Mouse (Mus musculus) midbrain, postnatal 0 days (tissue): ENCODE results near the gene Hemk1. TPM values are rescaled to one million over a fixed set of nuclear protein-coding genes. Genes with fewer than 3 reads are reported as not detected.

Experiments used
- ATAC-seq: fragments of 200-750 bp; cut with Nextera tagmentation; 2 replicates; pipeline ENCODE4 v1.8.0; 2017; ENCODE audit warnings: moderate number of reproducible peaks, mild to moderate bottlenecking, moderate TSS enrichment, moderate library complexity; ENCODE audit not compliant: low FRiP score
- DNase-seq: peaks from one replicate; pipeline ENCODE4 v3.0.0-alpha.2; 2015; ENCODE audit warnings: low spot score
- H3K27ac ChIP-seq: fragments of 300-500 bp; sonication (generic); 2 replicates; pipeline ENCODE4 v1.5.1; 2014; ENCODE audit warnings: low read depth, mild to moderate bottlenecking, low read length, mixed read lengths
- H3K27me3 ChIP-seq: fragments of 300-500 bp; sonication (generic); 2 replicates; pipeline ENCODE4 v1.6.1; 2014; ENCODE audit warnings: low read length, control low read depth, mixed read lengths; ENCODE audit not compliant: insufficient read depth
- H3K36me3 ChIP-seq: fragments of 300-500 bp; sonication (generic); 2 replicates; pipeline ENCODE4 v1.6.1; 2014; ENCODE audit warnings: low read length, control low read depth, mixed read lengths; ENCODE audit not compliant: insufficient read depth
- H3K4me1 ChIP-seq: fragments of 300-500 bp; sonication (generic); 2 replicates; pipeline ENCODE4 v1.6.1; 2014; ENCODE audit warnings: mild to moderate bottlenecking, control low read depth, antibody characterized with exemption, low read length, mixed read lengths; ENCODE audit not compliant: insufficient read depth
- H3K4me2 ChIP-seq: fragments of 300-500 bp; sonication (generic); 2 replicates; pipeline ENCODE4 v1.6.1; 2014; ENCODE audit warnings: low read depth, mild to moderate bottlenecking, low read length, mixed read lengths; ENCODE audit not compliant: poor library complexity, severe bottlenecking
- H3K4me3 ChIP-seq: fragments of 300-500 bp; sonication (generic); 2 replicates; pipeline ENCODE4 v1.5.1; 2014; ENCODE audit warnings: low read depth, mild to moderate bottlenecking, low read length, moderate library complexity
- H3K9ac ChIP-seq: fragments of 300-500 bp; sonication (generic); replicated peaks from 2 replicates; pipeline ENCODE4 v1.6.1; 2014; ENCODE audit warnings: mild to moderate bottlenecking, low read length, moderate library complexity, mixed read lengths; ENCODE audit not compliant: poor library complexity, severe bottlenecking
- H3K9me3 ChIP-seq: fragments of 300-500 bp; sonication (generic); 2 replicates; pipeline ENCODE4 v1.6.1; 2016; ENCODE audit warnings: low read length, control low read depth
- CTCF ChIP-seq: IDR thresholded peaks from 2 replicates; pipeline ENCODE4 v1.5.1; 2016; ENCODE audit warnings: antibody characterized with exemption, mild to moderate bottlenecking
- WGBS: fragments of 180-500 bp; shearing (Covaris S2); extraction: QIAGEN DNeasy Blood & Tissue Kit; methylation state at CpG from one replicate; pipeline ENCODE4 v1.1.7; 2014; 5-methylcytosine and 5-hydroxymethylcytosine counted together
- polyA plus RNA-seq: library from polyadenylated mRNA; unstranded; fragments of >200 nt; fragmentation: Nextera tagmentation; extraction: Ambion mirVana; gene quantifications from 2 replicates; pipeline ENCODE4 v1.2.1, GENCODE M21; 2015
- total RNA-seq: library from RNA; depleted of rRNA; stranded (reverse); fragments of >200 nt; gene quantifications from 2 replicates; pipeline ENCODE4 v1.2.3, GENCODE M21; 2014

Hemk1 gene
- total and polyA plus RNA-seq, 2 experiments from 2014 or later: 15.8 to 15.9 TPM

DNA sequence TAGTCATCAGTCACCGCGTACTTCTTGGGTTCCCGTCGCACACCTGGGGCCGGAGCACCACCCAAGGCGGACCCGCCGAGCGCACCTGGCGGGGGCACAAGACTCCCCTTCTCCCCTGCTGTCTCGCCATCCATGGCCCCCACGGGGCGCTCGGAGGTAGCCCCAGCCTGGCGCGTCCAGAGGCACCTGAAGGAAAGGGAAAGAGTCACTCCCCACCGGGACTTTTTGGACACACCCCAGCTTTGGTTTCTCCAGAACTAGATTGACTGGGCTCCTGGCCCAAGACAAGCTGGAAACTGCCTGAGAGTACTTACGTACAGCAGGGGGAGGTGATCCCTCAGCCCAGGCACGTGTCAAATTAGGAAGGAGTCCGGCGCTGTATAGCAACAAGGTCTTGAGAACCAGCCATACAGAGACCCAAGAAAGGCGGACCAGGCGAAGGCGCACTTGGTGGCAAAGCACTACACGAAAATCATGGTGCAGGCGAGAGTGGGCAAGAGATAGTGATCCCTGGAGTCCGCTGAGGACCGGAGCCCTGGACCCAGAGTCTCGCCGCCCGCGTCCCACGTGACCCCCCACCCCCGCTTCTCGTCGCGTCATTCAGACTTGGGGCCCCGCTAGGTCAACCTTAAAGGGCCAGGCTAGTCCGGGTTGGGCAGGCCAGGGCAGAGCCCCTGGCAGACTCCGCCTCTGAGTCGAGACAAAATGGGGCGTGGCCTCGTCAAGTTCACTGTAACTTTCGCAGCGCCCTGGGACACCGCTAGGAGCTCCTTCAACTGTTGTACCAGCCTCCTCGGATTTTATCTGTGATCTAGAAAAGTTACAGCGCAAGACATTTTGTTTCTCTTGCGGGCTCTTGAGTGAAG, 48.7 kb downstream of the Hemk1 start, which contains the start of gene Mapkapk3:
TSS of gene Mapkapk3 (minus strand) at position 667 of the 866 bp plus-strand sequence.
- 3% methylated on average over 47 of the region's 49 CpGs for WGBS
- ATAC-seq (peak; percentile 62), DNase-seq (peak; percentile 70)
- H3K4me3 ChIP-seq: peak within 1 kb of the TSS; percentile 36
- H3K36me3 ChIP-seq: no peaks in the 10 kb centered on the region
- 0 out of 2 replicates have a peak within 1 kb of the TSS, but pooled peaks have one; percentile 2 for H3K9ac ChIP-seq
- peak within 1 kb of the TSS; percentile 90 for H3K4me2 ChIP-seq
- H3K4me1 ChIP-seq: peaks cover 9% of the 10 kb centered on the region; the same call in 1 of the 2 replicates
- H3K27ac ChIP-seq: no peak within 1 kb of the TSS
- TF ChIP-seq CTCF: peak; percentile 10; the same call in 1 of the 2 replicates
- H3K27me3 ChIP-seq: peaks cover 20% of the 10 kb centered on the region; the same call in 1 of the 2 replicates
- H3K9me3 ChIP-seq: no peaks in the 10 kb centered on the region

DNA sequence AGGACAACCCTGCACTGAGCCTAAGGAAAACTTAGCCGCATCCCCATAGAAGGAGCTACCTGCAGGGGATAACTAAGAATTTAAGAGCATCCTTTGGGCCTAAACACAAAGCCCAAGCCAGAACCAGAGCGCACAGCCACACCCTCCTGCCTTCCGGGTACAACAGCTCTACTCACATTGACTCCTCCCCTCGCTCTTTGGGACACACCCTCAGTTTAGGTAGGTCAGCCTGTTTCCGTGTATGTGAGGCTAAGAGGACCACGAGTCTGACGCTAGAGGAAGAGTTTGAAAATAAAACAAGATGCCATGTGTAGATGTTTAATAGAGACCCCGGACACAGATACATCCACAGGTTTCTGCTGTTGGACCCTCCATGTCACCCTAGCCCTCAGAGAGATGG, 49.4 kb downstream of the Hemk1 start:
- no peaks in the 10 kb centered on the region for H3K9me3 ChIP-seq
- H3K27ac ChIP-seq: no peak overlapping the region
- DNase-seq (no peak), ATAC-seq (no peak)
- H3K9ac ChIP-seq: no peak overlapping the region
- TF ChIP-seq CTCF: no peak
- WGBS: 32% methylated on average over 8 of the region's 8 CpGs
- H3K27me3 ChIP-seq: peaks cover 20% of the 10 kb centered on the region; the same call in 1 of the 2 replicates
- H3K36me3 ChIP-seq: no peaks in the 10 kb centered on the region
- no peak overlapping the region for H3K4me3 ChIP-seq
- peak overlapping the region; percentile 90; the same call in 1 of the 2 replicates for H3K4me2 ChIP-seq
- peaks cover 9% of the 10 kb centered on the region; the same call in 1 of the 2 replicates for H3K4me1 ChIP-seq

DNA sequence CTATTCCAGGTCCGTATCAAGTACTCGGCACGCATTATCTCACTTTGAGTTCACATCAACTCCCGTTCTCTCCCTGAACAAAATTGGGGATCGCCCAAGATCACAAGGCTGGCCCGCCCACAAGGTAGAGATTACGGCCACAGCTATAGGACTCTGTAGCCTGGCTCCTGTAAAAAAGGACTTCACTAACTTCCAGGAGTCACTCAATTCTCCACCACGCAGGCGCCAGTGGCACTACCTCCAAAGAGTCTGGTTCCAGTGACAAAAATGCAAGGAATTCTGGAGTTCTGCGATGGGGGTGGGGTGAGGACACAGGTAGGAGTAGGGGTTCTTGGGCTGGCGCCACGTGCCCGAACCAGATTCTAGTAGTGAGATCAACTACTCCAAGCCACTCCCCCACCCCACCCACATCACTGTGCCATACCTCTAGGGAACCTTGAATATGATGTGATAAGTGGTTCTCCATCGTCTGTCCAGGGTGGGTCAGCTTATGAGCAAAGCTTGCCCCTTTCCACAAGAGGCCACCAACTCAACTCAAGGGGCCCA, 50.0 kb downstream of the Hemk1 start:
- H3K4me3 ChIP-seq: no peak overlapping the region
- peaks cover 9% of the 10 kb centered on the region; the same call in 1 of the 2 replicates for H3K4me1 ChIP-seq
- ATAC-seq: no peak
- H3K27ac ChIP-seq: no peak overlapping the region
- 92% methylated on average over 14 of the region's 14 CpGs for WGBS
- peaks cover 18% of the 10 kb centered on the region; the same call in 1 of the 2 replicates for H3K27me3 ChIP-seq
- H3K36me3 ChIP-seq: no peaks in the 10 kb centered on the region
- DNase-seq: no peak
- H3K9ac ChIP-seq: no peak overlapping the region
- no peak overlapping the region for H3K4me2 ChIP-seq
- no peak for TF ChIP-seq CTCF
- no peaks in the 10 kb centered on the region for H3K9me3 ChIP-seq

DNA sequence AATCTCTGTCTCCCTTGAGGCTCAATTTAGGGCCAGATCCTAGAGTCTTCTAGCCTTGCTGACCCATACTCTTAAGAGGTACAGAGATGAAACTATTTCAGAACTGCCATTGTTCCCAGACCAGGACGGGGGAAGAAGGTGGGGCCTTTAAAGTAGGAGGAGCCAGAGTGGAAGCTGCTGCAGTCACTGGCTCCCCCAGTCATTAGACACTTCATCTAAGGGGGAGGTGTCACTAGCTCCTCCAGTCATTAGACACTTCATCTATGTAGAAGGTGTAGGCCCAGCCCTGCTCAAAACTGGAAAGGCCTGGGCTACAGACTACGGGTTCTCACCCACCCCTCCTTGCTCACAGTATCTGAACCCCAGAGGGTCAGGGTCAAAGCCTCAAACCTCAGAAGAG, 50.9 kb downstream of the Hemk1 start:
- Histone ChIP-seq H3K4me1 (peaks cover 9% of the 10 kb centered on the region; the same call in 1 of the 2 replicates), H3K27ac (no peak overlapping the region), H3K4me2 (no peak overlapping the region), H3K27me3 (peaks cover 15% of the 10 kb centered on the region; the same call in 1 of the 2 replicates), H3K9me3 (no peaks in the 10 kb centered on the region), H3K4me3 (no peak overlapping the region), H3K9ac (no peak overlapping the region), H3K36me3 (no peaks in the 10 kb centered on the region)
- no peak for TF ChIP-seq CTCF
- ATAC-seq (no peak), DNase-seq (no peak)
- WGBS: 74% methylated on average over 2 of the region's 2 CpGs

DNA sequence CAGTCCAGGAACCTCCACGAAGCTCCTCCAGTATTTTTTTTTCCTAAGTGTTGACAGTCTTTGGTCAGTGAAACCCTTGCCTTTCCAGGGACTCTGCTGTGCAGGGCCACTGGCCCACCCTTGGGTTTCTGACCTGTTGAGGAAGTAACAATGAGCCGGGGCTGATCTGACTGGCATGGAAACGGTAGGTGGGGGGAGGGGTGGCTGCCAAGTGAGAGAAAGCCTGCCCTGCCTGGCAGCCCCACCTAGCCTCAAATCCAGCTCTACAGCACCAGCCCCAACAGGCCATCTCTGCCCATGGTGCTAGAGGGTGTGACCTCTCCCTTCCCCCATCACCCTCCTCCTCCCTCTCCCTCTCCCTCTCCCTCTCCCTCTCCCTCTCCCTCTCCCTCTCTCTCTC, 53.1 kb downstream of the Hemk1 start:
- peaks cover 9% of the 10 kb centered on the region; the same call in 1 of the 2 replicates for H3K4me1 ChIP-seq
- no peaks in the 10 kb centered on the region for H3K9me3 ChIP-seq
- ATAC-seq (no peak), DNase-seq (no peak)
- no peak overlapping the region for H3K9ac ChIP-seq
- no peak overlapping the region for H3K27ac ChIP-seq
- 25% methylated on average over 3 of the region's 3 CpGs for WGBS
- H3K4me2 ChIP-seq: no peak overlapping the region
- no peak overlapping the region for H3K4me3 ChIP-seq
- H3K36me3 ChIP-seq: no peaks in the 10 kb centered on the region
- no peak for TF ChIP-seq CTCF
- H3K27me3 ChIP-seq: peaks cover 15% of the 10 kb centered on the region; the same call in 1 of the 2 replicates

DNA sequence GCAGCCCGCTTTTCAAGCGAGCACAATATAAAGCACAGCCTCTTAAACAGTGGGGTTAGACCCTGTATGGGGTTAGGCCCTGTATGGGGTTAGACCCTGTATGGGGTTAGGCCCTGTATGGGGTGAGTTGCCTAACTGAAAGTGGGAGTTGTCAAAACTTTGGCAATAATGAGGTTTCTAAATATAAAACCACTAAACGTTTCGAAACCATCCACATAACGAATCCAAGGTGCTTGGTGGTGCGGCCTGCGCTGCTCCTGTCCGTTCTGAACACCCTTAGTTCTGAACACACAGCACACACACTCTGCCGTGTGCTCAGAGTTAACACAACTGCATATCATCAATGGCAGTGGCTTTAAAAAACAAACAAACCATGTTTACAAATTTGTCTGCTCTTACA, 55.2 kb downstream of the Hemk1 start:
- 91% methylated on average over 9 of the region's 9 CpGs for WGBS
- no peaks in the 10 kb centered on the region for H3K27me3 ChIP-seq

More for the DNA sequence above, 55.2 kb downstream of the Hemk1 start:
- H3K4me3 ChIP-seq: no peak overlapping the region
- H3K36me3 ChIP-seq: no peaks in the 10 kb centered on the region
- DNase-seq (no peak), ATAC-seq (no peak)
- H3K4me2 ChIP-seq: no peak overlapping the region
- no peak overlapping the region for H3K27ac ChIP-seq
- H3K4me1 ChIP-seq: peaks cover 3% of the 10 kb centered on the region; the same call in 1 of the 2 replicates
- TF ChIP-seq CTCF: no peak
- H3K9me3 ChIP-seq: no peaks in the 10 kb centered on the region
- H3K9ac ChIP-seq: no peak overlapping the region
